Mouse (Mus musculus): Measurements from ENCODE around the gene Sipa1l2.

GRCm38 (mm10) chr8:125515665-125516064 lies 53.9 kb downstream of the Sipa1l2 start:
- TF ChIP-seq POLR2A (IDR thresholded peaks at IDR 0.05; ENCODE audit: insufficient read depth, low read depth, low read length), result no peak
- no peak for TF ChIP-seq CTCF (IDR thresholded peaks at IDR 0.05; ENCODE audit: insufficient read depth, low read depth, low read length)

All from olfactory bulb, adult 2 months (tissue).